Mouse (Mus musculus): ENCODE results near the gene Naa40.

Naa40 gene

GRCm38 (mm10) chr19:7181496-7181895 lies 59.5 kb downstream of the Naa40 start:
- DNase-seq (ENCODE audit: low spot score): no peak

- DNase-seq (ENCODE audit: low spot score): no peak
Measured at GRCm38 (mm10) chr19:7180756-7181405, 60.1 kb downstream of the Naa40 start.

- no peak for DNase-seq (ENCODE audit: low spot score)
Measured at GRCm38 (mm10) chr19:7178841-7179452, 62.0 kb downstream of the Naa40 start.

GRCm38 (mm10) chr19:7177804-7178511 lies 63.0 kb downstream of the Naa40 start:
- DNase-seq (ENCODE audit: low spot score): no peak

- no peak for DNase-seq (ENCODE audit: low spot score)
Measured at GRCm38 (mm10) chr19:7176041-7176696, 64.8 kb downstream of the Naa40 start.
